Mouse (Mus musculus) megakaryocyte, embryonic 14.5 days (primary cell): ENCODE results near the gene Trp53rka.

ENCODE experiments used
- FLI1 ChIP-seq: IDR thresholded peaks from 2 replicates; pipeline ENCODE4 v1.6.1; 2012; ENCODE audit warnings: low read length, inconsistent platforms, mixed read lengths
- GATA1 ChIP-seq: IDR thresholded peaks from 3 replicates; pipeline ENCODE4 v1.6.1; 2012; ENCODE audit warnings: mixed read lengths, low read length, inconsistent platforms, borderline replicate concordance

GRCm38 (mm10) chr2:165492648-165493553 lies at the start of gene Trp53rka:
- TF ChIP-seq FLI1 (no peak), GATA1 (no peak)
